Comparison of ENCODE assay signal across 15 mouse cellular contexts in the genomic region with DNA sequence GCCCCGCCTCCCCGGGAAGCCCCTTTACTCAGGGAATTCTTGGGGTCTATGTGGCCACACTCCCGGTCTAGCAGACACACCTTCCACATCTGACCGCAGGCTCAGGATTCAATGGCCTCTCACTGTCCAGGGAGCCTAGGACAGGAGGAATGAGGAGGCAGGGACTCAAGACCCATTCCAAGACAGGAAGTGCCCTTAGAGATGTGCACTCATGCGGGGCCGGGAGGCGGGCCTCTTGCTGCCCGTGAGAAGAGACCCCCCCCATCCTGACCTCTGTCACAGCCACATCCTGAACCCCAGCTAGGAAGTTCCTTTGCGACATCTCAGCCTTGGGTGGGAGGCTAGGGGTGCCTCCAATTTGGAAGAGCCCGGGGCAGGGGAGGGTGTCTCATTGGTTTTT. TPM values are rescaled to one million over a fixed set of nuclear protein-coding genes. Genes with fewer than 3 reads are reported as not detected.
DNase-seq lines count a peak whose midpoint lies in the region; ATAC-seq and TF ChIP-seq lines count a peak whose summit lies in the region.
"Had no signal": no experiment of that assay in that cellular context is flagged by ENCODE, and none has a peak within 500 bp of the region (broad histone marks: within the 10 kb centered on the region; RNA-seq: fewer than 3 reads in every experiment).

No protein-coding gene starts in this region.

- TF ChIP-seq CTCF in forebrain, postnatal 0 days (IDR thresholded peaks at IDR 0.05; ENCODE audit: low read depth), result no peak
- TF ChIP-seq CTCF in lung, embryonic 14.5 days (IDR thresholded peaks at IDR 0.05; ENCODE audit: low read depth), result no peak

- no peak overlapping the region for H3K27ac ChIP-seq in forebrain, embryonic 12.5 days
- H3K27ac ChIP-seq in forebrain, postnatal 0 days (ENCODE audit: low read depth, low read length), result no peak overlapping the region
- H3K27ac ChIP-seq in lung, embryonic 14.5 days (ENCODE audit: low read depth), result no peak overlapping the region
- H3K27ac ChIP-seq in embryonic facial prominence, embryonic 10.5 days (replicated peaks), result peak overlapping the region; percentile 31
- no peak overlapping the region for H3K27ac ChIP-seq in limb, embryonic 13.5 days
- H3K27ac ChIP-seq: embryonic facial prominence, embryonic 12.5 days had no signal

- no peak overlapping the region for H3K4me3 ChIP-seq in forebrain, embryonic 12.5 days (replicated peaks)
- no peak overlapping the region for H3K4me3 ChIP-seq in forebrain, postnatal 0 days (ENCODE audit: low read depth, low read length)
- H3K4me3 ChIP-seq in lung, embryonic 14.5 days (ENCODE audit: low read depth, low read length), result no peak overlapping the region
- peak overlapping the region; percentile 16 for H3K4me3 ChIP-seq in embryonic facial prominence, embryonic 10.5 days
- no peak overlapping the region for H3K4me3 ChIP-seq in limb, embryonic 13.5 days
- H3K4me3 ChIP-seq: embryonic facial prominence, embryonic 12.5 days had no signal

- H3K4me2 ChIP-seq in forebrain, embryonic 12.5 days, result peak overlapping the region; percentile 31; the same call in 1 of the 2 replicates
- H3K4me2 ChIP-seq in forebrain, postnatal 0 days (ENCODE audit: low read depth), result no peak overlapping the region
- H3K4me2 ChIP-seq in lung, embryonic 14.5 days, result no peak overlapping the region
- H3K4me2 ChIP-seq in limb, embryonic 13.5 days (replicated peaks), result peak overlapping the region; percentile 16; the same call in 1 of the 2 replicates
- H3K4me2 ChIP-seq: embryonic facial prominence, embryonic 12.5 days had no signal

- ATAC-seq in forebrain, embryonic 12.5 days (ENCODE audit: low FRiP score), result no peak
- ATAC-seq in forebrain, postnatal 0 days, result no peak; the same call in 1 of the 2 replicates
- peak; percentile 21; the same call in 1 of the 2 replicates for ATAC-seq in lung, embryonic 14.5 days (ENCODE audit: insufficient read depth)
- ATAC-seq in limb, embryonic 13.5 days (ENCODE audit: low FRiP score, low read depth), result no peak

- peaks cover 12% of the 10 kb centered on the region; the same call in 1 of the 2 replicates for H3K27me3 ChIP-seq in forebrain, embryonic 12.5 days
- no peaks in the 10 kb centered on the region for H3K27me3 ChIP-seq in forebrain, postnatal 0 days (ENCODE audit: insufficient read depth, low read length)
- H3K27me3 ChIP-seq in lung, embryonic 14.5 days (ENCODE audit: insufficient read depth, low read length), result no peaks in the 10 kb centered on the region
- peaks cover 9% of the 10 kb centered on the region for H3K27me3 ChIP-seq in embryonic facial prominence, embryonic 10.5 days (replicated peaks; ENCODE audit: low read depth, poor library complexity, severe bottlenecking)
- no peaks in the 10 kb centered on the region for H3K27me3 ChIP-seq in limb, embryonic 13.5 days
- H3K27me3 ChIP-seq: embryonic facial prominence, embryonic 12.5 days had no signal

- H3K36me3 ChIP-seq in forebrain, embryonic 12.5 days (replicated peaks), result no peaks in the 10 kb centered on the region
- H3K36me3 ChIP-seq in forebrain, postnatal 0 days (ENCODE audit: insufficient read depth), result no peaks in the 10 kb centered on the region
- no peaks in the 10 kb centered on the region for H3K36me3 ChIP-seq in lung, embryonic 14.5 days (ENCODE audit: insufficient read depth)
- H3K36me3 ChIP-seq in embryonic facial prominence, embryonic 10.5 days (replicated peaks), result no peaks in the 10 kb centered on the region
- no peaks in the 10 kb centered on the region for H3K36me3 ChIP-seq in limb, embryonic 13.5 days
- H3K36me3 ChIP-seq: embryonic facial prominence, embryonic 12.5 days had no signal

- H3K9ac ChIP-seq in forebrain, embryonic 12.5 days, result 0 out of 2 replicates have a peak overlapping the region, but pooled peaks have one; percentile 29
- H3K9ac ChIP-seq in forebrain, postnatal 0 days, result no peak overlapping the region
- no peak overlapping the region for H3K9ac ChIP-seq in lung, embryonic 14.5 days
- H3K9ac ChIP-seq in limb, embryonic 13.5 days, result no peak overlapping the region
- H3K9ac ChIP-seq: embryonic facial prominence, embryonic 12.5 days had no signal

- H3K4me1 ChIP-seq in forebrain, embryonic 12.5 days, result peaks cover 24% of the 10 kb centered on the region
- no peaks in the 10 kb centered on the region for H3K4me1 ChIP-seq in forebrain, postnatal 0 days (ENCODE audit: insufficient read depth)
- peaks cover 3% of the 10 kb centered on the region; the same call in 1 of the 2 replicates for H3K4me1 ChIP-seq in lung, embryonic 14.5 days (ENCODE audit: insufficient read depth)
- peaks cover 40% of the 10 kb centered on the region for H3K4me1 ChIP-seq in embryonic facial prominence, embryonic 10.5 days
- peaks cover 26% of the 10 kb centered on the region for H3K4me1 ChIP-seq in limb, embryonic 13.5 days

- 27% methylated on average over 10 of the region's 10 CpGs for WGBS in forebrain, embryonic 12.5 days
- WGBS in forebrain, postnatal 0 days, result 33% methylated on average over 10 of the region's 10 CpGs
- 34% methylated on average over 10 of the region's 10 CpGs for WGBS in lung, embryonic 14.5 days
- 31% methylated on average over 10 of the region's 10 CpGs for WGBS in embryonic facial prominence, embryonic 10.5 days
- WGBS in limb, embryonic 13.5 days, result 45% methylated on average over 10 of the region's 10 CpGs

- DNase-seq in forebrain, postnatal 0 days, result no peak
- no peak for DNase-seq in lung, embryonic 14.5 days
- DNase-seq in lung, postnatal 25 days (ENCODE audit: low spot score), result no peak
- DNase-seq in embryonic facial prominence, embryonic 10.5 days (ENCODE audit: low spot score), result no peak
- DNase-seq in adrenal gland, postnatal 14 days, result no peak
- no peak for DNase-seq in adrenal gland, postnatal 36 days
- DNase-seq: B cell, adult 2 months; cerebellum, adult 11-12 months; kidney, adult 18-20 months had no signal

- H3K9me3 ChIP-seq in forebrain, embryonic 12.5 days, result no peaks in the 10 kb centered on the region
- no peaks in the 10 kb centered on the region for H3K9me3 ChIP-seq in forebrain, postnatal 0 days (ENCODE audit: low read length)
- H3K9me3 ChIP-seq in lung, embryonic 14.5 days (ENCODE audit: low read depth, low read length), result no peaks in the 10 kb centered on the region
- H3K9me3 ChIP-seq in embryonic facial prominence, embryonic 10.5 days, result peaks cover 3% of the 10 kb centered on the region; the same call in 1 of the 2 replicates
- no peaks in the 10 kb centered on the region for H3K9me3 ChIP-seq in limb, embryonic 13.5 days
- H3K9me3 ChIP-seq: embryonic facial prominence, embryonic 12.5 days had no signal

RNA-seq across cellular contexts. Expression of a gene that starts 3.7 kb away (rescaled TPM):
- 0.37 TPM in 1 of 2 replicates, not detected in the other for polyA plus RNA-seq in forebrain, embryonic 12.5 days (2016; fragmentation: Nextera tagmentation; extraction: Ambion mirVana)
- 2.3 and 3.5 TPM in 2 replicates for total RNA-seq in forebrain, postnatal 0 days (2014; rRNA removed)
- polyA plus RNA-seq in forebrain, postnatal 0 days (2015; fragmentation: Nextera tagmentation; extraction: Ambion mirVana), result 1.5 and 2.3 TPM in 2 replicates
- 0.88 and 1.1 TPM in 2 replicates for polyA plus RNA-seq in lung, embryonic 14.5 days (2014; fragmentation: Nextera tagmentation; extraction: Ambion mirVana)
- 0.15 and 0.43 TPM in 2 replicates for polyA plus RNA-seq in embryonic facial prominence, embryonic 10.5 days (2016; fragmentation: Nextera tagmentation; extraction: Ambion mirVana)
- 0.17 and 0.34 TPM in 2 replicates for polyA plus RNA-seq in limb, embryonic 13.5 days (2015; fragmentation: Nextera tagmentation; extraction: Ambion mirVana)
- not detected in 2 replicates for total RNA-seq in adrenal gland, postnatal 14 days (2021)
- total RNA-seq in adrenal gland, postnatal 36 days (2021), result under 1 TPM in 1 of 2 experiments, not detected in 1; 0.16 TPM
- total RNA-seq: granulocyte monocyte progenitor cell, adult 5-6 weeks; megakaryocyte progenitor cell, adult 5-6 weeks; MEL had no signal

Comparison
In these comparisons a context has a peak if more than half of its experiments do, and no peak if none do; other contexts are left out.
1. H3K4me2 ChIP-seq: peak in forebrain, embryonic 12.5 days (single experiment) and limb, embryonic 13.5 days (single experiment); none in forebrain, postnatal 0 days (single experiment) and lung, embryonic 14.5 days (single experiment).